Mouse (Mus musculus) small intestine, adult 2 months (tissue): ENCODE measurements around the gene 1700037H04Rik.

Experiments
- CTCF ChIP-seq: fragments of 200-500 bp; IDR thresholded peaks from 2 replicates; pipeline ENCODE4 v1.5.1; 2012; ENCODE audit warnings: low read depth, mild to moderate bottlenecking, control low read depth, inconsistent platforms, low read length, moderate library complexity, mixed read lengths; ENCODE audit not compliant: insufficient replicate concordance, insufficient read length; ENCODE audit errors: extremely low read depth
- POLR2A ChIP-seq: fragments of 200-500 bp; IDR thresholded peaks from 2 replicates; pipeline ENCODE4 v1.6.1; 2012; ENCODE audit warnings: low read depth, mild to moderate bottlenecking, control low read depth, inconsistent platforms, low read length, moderate library complexity

DNA sequence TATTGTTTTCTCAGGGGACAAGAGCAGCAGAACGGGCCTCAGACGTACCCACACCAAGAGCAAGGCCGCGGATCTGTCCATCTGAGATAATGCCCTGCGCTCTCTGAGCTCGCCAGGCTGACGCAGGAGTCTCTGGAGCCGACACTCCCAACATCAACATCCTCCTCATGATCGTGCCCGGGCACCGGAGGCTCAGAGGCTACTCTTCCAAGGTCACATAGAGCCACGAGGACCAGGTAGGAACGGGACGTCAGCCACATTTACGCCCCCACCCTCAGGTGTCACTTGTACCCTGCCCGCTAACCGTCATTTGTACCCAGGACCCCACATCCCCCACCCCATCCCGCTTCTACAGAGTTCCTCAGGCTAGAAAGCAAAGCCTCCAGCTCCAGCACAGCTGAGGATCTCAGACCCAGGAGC is 380 bp downstream of the 1700037H04Rik start:
- TF ChIP-seq POLR2A (no peak; the same call in 1 of the 2 replicates), CTCF (no peak)
